Mouse (Mus musculus) heart, adult 2 months (tissue): ENCODE measurements around the gene Gm20388.

Experiments
- CTCF ChIP-seq: fragments of 200-600 bp; IDR thresholded peaks from 2 replicates; pipeline ENCODE4 v1.8.1; 2022; ENCODE audit warnings: antibody characterized with exemption, mild to moderate bottlenecking, moderate library complexity
- EP300 ChIP-seq: fragments of 200-500 bp; IDR thresholded peaks from 2 replicates; pipeline ENCODE4 v1.6.1; 2011; ENCODE audit warnings: low read depth, low read length, control low read depth; ENCODE audit not compliant: insufficient read depth
- POLR2A ChIP-seq: fragments of 200-500 bp; IDR thresholded peaks from 2 replicates; pipeline ENCODE4 v1.6.1; 2011; ENCODE audit warnings: mild to moderate bottlenecking, low read depth, low read length, control low read depth; ENCODE audit not compliant: insufficient read depth

- no peak for TF ChIP-seq EP300
- TF ChIP-seq POLR2A = no peak
- no peak for TF ChIP-seq CTCF
These were observed 2282.1 kb downstream of the Gm20388 start for GRCm38 (mm10) chr8:122192771-122193170.
